Mouse (Mus musculus): ENCODE data around the gene Atp6v0a1. TPM values are rescaled to one million over a fixed set of nuclear protein-coding genes. Genes with fewer than 3 reads are reported as not detected.

The Atp6v0a1 gene
- total and polyA plus RNA-seq, 3 experiments = 14.1 to 63.4 (median 36.1) TPM

DNA sequence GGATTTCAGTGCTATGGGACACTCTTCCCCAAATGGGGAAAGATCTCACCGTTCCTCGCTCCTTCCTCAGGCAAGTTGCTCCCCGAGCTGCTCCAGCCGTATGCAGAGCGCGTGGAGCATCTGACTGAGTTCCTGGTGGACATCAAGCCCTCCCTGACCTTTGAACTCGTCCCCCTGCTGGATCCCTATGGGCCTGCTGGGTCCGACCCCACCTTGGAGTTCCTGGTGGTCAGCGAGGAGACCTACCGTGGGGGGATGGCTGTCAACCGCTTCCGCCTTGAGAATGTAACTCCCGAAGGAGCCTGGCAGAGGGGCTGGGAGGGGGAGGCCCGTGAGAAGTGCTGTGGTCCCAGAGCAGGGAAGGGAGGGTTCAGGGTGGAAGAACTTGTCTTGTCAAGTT, 75.0 kb downstream of the Atp6v0a1 start:
- no peak for DNase-seq (ENCODE audit: extremely low read depth)
- H3K9ac ChIP-seq (ENCODE audit: insufficient read depth, low read depth) = no peak overlapping the region
- in situ Hi-C loops (cut with MboI; ENCODE audit: low pct_ligation_motif_present, low pct_unique_long_range_greater_than_20kb, low sequenced_read_pairs) (loop anchor here (5.0 to 10.0 kb wide), 2 partner anchors 98 to 221 kb away; partner anchors contain the start of gene Becn1), dilution Hi-C loops (cut with MboI; ENCODE audit: extremely low pct_ligation_motif_present, extremely low pct_unique_long_range_greater_than_20kb, low sequenced_read_pairs) (no loop called here)
- H3K36me3 ChIP-seq (replicated peaks in 1 of 2; ENCODE audit: control insufficient read depth in 1 of 2, insufficient read depth in 1 of 2, low read length in 1 of 2) = peaks cover 20 to 42% of the 10 kb centered on the region in 2 experiments
- H3K4me3 ChIP-seq (replicated peaks in 1 of 3; ENCODE audit: low read depth in 2 of 3, low read length in 2 of 3, poor library complexity in 1 of 3) = no peak overlapping the region
- no peaks in the 10 kb centered on the region for H3K9me3 ChIP-seq (replicated peaks; ENCODE audit: low read length)
- H3K79me2 ChIP-seq (replicated peaks; ENCODE audit: control insufficient read depth, extremely low read depth, insufficient read depth, poor library complexity, severe bottlenecking) = peaks cover 22% of the 10 kb centered on the region; the same call in 1 of the 2 replicates
- H3K27ac ChIP-seq (ENCODE audit: insufficient read depth, low read depth) = no peak overlapping the region
- peaks cover 26 to 61% of the 10 kb centered on the region in 2 experiments for H3K4me1 ChIP-seq (ENCODE audit: control insufficient read depth in 1 of 2, insufficient read depth in 2 of 2)
- TF ChIP-seq RAD21 (IDR thresholded peaks at IDR 0.05; ENCODE audit: low read depth, low read length) (no peak), USF2 (conservative IDR thresholded peaks at IDR 0.05; ENCODE audit: low read depth, low read length) (no peak), MAX (IDR thresholded peaks at IDR 0.05; ENCODE audit: low read length) (no peak), GABPA (IDR thresholded peaks at IDR 0.05; ENCODE audit: insufficient replicate concordance, low read depth, low read length) (no peak), ZMIZ1 (IDR thresholded peaks at IDR 0.05; ENCODE audit: low read depth, low read length) (no peak), MXI1 (IDR thresholded peaks at IDR 0.05; ENCODE audit: low read depth, low read length) (no peak), TCF12 (IDR thresholded peaks at IDR 0.05; ENCODE audit: low read depth, low read length) (no peak), MAZ (IDR thresholded peaks at IDR 0.05; ENCODE audit: low read depth, low read length) (no peak), E2F4 (IDR thresholded peaks at IDR 0.05; ENCODE audit: insufficient replicate concordance, low read depth, low read length) (no peak), MEF2A (IDR thresholded peaks at IDR 0.05; ENCODE audit: borderline replicate concordance, low read depth, low read length) (no peak), EP300 (IDR thresholded peaks at IDR 0.05; ENCODE audit: low read length) (no peak), MAFK (IDR thresholded peaks at IDR 0.05; ENCODE audit: insufficient replicate concordance, low read length) (no peak), BHLHE40 (IDR thresholded peaks at IDR 0.05; ENCODE audit: low read depth, low read length) (no peak), UBTF (IDR thresholded peaks at IDR 0.05; ENCODE audit: low read depth, low read length) (no peak)
- no peak overlapping the region for H3K4me2 ChIP-seq (ENCODE audit: insufficient read depth, low read depth, poor library complexity, severe bottlenecking)
- peaks cover 3% of the 10 kb centered on the region for H3K27me3 ChIP-seq (replicated peaks)

DNA sequence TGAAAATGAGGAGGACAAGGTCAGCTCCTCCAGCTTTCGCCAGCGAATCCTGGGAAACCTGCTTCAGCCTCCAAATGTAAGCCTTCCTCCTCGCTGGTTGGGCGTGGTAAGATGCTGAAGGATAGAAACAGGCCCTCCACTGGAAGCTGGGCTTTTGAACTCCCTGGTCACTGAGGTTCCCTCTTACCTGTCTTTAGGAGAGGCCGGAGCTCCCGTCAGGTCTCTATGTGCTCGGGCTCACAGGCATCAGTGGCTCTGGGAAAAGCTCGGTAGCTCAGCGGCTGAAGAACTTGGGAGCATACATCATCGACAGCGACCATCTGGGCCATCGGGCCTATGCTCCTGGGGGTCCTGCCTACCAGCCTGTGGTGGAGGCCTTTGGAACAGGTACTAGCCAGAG, 75.6 kb downstream of the Atp6v0a1 start:
- H3K4me1 ChIP-seq (ENCODE audit: control insufficient read depth in 1 of 2, insufficient read depth in 2 of 2) = peaks cover 26 to 63% of the 10 kb centered on the region in 2 experiments

More for the DNA sequence above, 75.6 kb downstream of the Atp6v0a1 start:
- H3K27ac ChIP-seq (ENCODE audit: insufficient read depth, low read depth) = no peak overlapping the region
- H3K27me3 ChIP-seq (replicated peaks) = peaks cover 3% of the 10 kb centered on the region
- in situ Hi-C loops (cut with MboI; ENCODE audit: low pct_ligation_motif_present, low pct_unique_long_range_greater_than_20kb, low sequenced_read_pairs) (loop anchor here (5.0 to 10.0 kb wide), 2 partner anchors 97 to 220 kb away; partner anchors contain the start of gene Becn1), dilution Hi-C loops (cut with MboI; ENCODE audit: extremely low pct_ligation_motif_present, extremely low pct_unique_long_range_greater_than_20kb, low sequenced_read_pairs) (no loop called here)
- no peak overlapping the region for H3K4me2 ChIP-seq (ENCODE audit: insufficient read depth, low read depth, poor library complexity, severe bottlenecking)
- H3K36me3 ChIP-seq (replicated peaks in 1 of 2; ENCODE audit: control insufficient read depth in 1 of 2, insufficient read depth in 1 of 2, low read length in 1 of 2) = peaks cover 26 to 48% of the 10 kb centered on the region in 2 experiments
- peaks cover 22% of the 10 kb centered on the region; the same call in 1 of the 2 replicates for H3K79me2 ChIP-seq (replicated peaks; ENCODE audit: control insufficient read depth, extremely low read depth, insufficient read depth, poor library complexity, severe bottlenecking)
- no peaks in the 10 kb centered on the region for H3K9me3 ChIP-seq (replicated peaks; ENCODE audit: low read length)
- TF ChIP-seq E2F4 (IDR thresholded peaks at IDR 0.05; ENCODE audit: insufficient replicate concordance, low read depth, low read length) (no peak), USF1 (IDR thresholded peaks at IDR 0.05; ENCODE audit: low read depth, low read length) (no peak), TBP (conservative IDR thresholded peaks at IDR 0.05; ENCODE audit: low read depth, low read length) (no peak)
- no peak overlapping the region for H3K9ac ChIP-seq (ENCODE audit: insufficient read depth, low read depth)
- no peak for DNase-seq (ENCODE audit: extremely low read depth)
- H3K4me3 ChIP-seq (replicated peaks in 1 of 3; ENCODE audit: low read depth in 2 of 3, low read length in 2 of 3, poor library complexity in 1 of 3) = no peak overlapping the region

Data from CH12.LX (cell line).